Mouse (Mus musculus): Measurements from ENCODE around the gene Selenos.

Selenos gene

DNA sequence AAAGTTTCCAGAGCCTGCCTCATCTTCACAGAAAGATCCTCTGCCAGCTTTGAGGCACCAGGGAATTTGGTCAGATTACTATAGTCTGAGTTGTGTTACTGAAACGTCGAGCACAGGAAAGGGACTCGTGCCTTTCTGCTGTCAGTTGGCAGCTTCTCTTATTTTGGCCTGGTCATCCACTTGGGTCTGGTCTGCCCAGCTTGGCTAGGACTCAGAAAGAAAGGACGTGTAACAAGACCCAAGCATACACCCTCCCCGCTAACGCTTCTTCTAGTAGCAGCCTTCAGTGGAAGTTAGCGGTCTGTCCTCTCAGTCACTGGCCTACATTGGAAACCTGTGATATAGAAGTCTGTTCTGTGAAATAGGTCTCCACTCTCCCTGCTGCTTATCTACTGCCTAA lies 5.1 kb downstream of the Selenos start:
- no peak for DNase-seq (ENCODE audit: low spot score)

- DNase-seq (ENCODE audit: low spot score) = no peak
Measured at GRCm38 (mm10) chr7:66087652-66088051, 8.2 kb downstream of the Selenos start.

- no peak for DNase-seq (ENCODE audit: low spot score)
Measured at GRCm38 (mm10) chr7:66088077-66088476, 8.6 kb downstream of the Selenos start.

DNA sequence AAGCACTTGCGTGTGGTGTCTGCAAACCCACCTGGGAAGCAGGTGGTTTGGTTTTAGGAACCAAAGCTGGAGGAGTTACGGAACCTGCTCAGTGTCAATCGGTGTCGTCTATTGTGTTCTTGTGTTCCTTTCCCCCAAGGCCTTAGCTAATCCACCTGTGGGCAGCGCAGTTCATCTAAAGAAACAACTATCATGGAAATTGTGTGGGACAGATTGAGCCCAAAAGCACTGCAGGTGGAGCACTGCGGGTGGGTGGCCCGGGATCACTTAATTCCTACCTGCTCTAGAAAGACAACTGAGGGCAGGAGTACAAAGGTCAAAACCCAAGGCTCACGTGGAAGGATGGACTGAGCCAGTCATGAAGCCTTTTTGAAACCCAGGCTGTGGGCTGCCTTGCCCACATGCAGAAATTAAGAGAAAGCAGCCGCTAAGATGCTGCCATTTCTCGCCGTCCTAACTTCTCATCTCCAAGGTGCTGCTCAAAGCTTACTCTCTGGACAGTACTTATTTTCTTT lies 11.3 kb downstream of the Selenos start:
- no peak for DNase-seq (ENCODE audit: low spot score)

DNA sequence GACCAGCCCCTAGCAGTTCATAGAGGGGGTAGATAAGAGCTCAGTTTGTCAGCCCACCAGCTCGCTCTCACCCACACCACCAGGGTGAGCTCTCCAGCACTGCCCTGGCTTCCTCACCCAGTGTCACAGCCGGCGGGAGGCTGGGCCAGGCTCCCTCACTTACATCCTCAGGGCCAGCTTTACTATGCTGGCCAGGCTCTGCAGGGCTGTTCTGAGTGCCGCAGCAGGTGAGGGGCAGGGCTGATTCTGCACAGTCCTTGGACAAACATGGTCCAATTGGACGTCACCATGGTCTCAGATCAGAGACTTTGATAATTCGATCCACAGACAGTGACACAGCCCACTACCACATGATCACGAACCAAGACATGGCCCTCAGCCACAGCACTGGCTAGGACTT lies 12.1 kb downstream of the Selenos start:
- DNase-seq (ENCODE audit: low spot score) = no peak

GRCm38 (mm10) chr7:66092656-66093055 lies 13.2 kb downstream of the Selenos start:
- no peak for DNase-seq (ENCODE audit: low spot score)

DNA sequence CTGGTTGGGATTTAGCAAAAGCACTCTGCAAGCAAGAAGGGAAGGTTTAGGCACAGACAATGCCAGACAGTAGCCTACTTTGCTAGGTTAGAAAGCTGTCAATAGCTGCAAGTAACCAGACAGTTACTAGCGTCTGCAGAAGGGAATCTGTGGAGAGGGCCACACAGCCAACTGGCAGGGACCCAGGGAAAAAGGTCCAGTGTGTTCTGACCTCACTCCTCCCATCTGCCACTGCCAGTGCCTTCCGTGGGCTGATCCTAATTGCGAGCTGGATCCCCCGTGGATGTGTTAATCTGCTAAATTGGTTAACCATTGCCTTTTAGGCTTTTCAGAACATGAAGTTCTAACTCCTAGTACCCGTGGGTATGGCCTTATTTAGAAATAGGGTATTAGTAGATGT lies 14.7 kb downstream of the Selenos start:
- no peak for DNase-seq (ENCODE audit: low spot score)

DNA sequence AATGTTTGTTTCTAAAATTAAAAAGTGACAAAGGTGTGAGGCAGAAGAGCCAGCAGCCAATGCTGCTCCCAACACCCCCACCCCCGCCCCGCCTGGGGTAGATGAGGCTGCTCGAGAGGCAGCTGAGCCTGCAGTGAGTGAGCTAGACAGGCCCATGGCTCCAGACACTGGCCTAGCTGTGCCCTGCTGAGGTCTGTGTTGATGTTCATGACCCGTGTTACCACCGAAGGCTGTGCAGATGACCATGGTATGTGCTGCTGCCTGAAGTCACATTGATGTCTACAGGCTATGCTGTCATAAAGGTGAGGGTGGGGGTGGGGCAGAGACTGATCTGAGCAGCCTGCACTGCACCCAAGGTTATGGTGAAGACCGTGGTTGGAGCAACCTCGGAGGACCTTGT lies 19.4 kb downstream of the Selenos start:
- no peak for DNase-seq (ENCODE audit: low spot score)

DNA sequence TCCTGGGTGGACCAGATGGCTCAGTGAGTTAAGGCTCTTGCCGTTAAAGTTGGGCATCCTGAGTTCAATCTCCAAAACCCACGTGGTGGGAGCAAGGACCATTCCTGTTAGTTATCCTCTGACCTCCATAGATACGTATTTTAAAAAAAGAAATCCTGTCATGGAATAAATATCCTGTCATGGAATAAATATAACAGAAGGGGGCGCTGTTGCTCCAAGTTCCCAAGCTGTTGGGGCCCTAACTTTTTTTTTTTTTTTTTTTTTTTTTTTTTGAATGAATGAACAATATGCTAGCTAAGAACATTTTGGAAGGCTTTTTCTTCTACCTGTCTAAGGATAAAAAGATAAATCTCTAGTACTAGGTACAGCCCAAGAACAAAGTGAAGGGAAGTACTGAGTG lies 22.4 kb downstream of the Selenos start:
- no peak for DNase-seq (ENCODE audit: low spot score)

- DNase-seq (ENCODE audit: low spot score) = no peak
Measured at GRCm38 (mm10) chr7:66104531-66104930, 25.1 kb downstream of the Selenos start.

- no peak for DNase-seq (ENCODE audit: low spot score)
Measured at GRCm38 (mm10) chr7:66105771-66106170, 26.3 kb downstream of the Selenos start.

DNA sequence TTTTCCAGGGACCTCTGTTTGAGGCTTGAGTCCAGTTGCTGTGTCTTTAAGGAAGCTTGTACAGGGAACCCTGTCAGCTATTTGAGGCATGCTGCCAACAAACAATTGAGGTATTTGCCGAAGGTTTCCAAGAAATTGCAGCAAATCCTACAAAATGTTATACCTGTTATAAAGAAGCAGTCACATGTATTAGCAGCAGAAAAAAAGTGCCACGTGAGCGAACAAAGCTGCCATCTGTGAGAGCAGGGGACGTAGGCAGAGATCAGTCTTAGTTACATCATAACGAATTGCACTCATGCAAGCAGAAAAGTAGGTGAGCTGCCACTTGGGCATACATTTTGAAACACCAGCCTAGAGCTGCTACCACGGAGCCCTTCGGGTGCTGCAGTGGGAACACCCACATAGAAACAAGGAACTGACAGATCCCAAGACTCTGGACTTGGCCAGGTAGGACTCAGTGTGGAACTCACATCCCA lies 27.2 kb downstream of the Selenos start:
- no peak for DNase-seq (ENCODE audit: low spot score)

GRCm38 (mm10) chr7:66107206-66107605 lies 27.8 kb downstream of the Selenos start:
- no peak for DNase-seq (ENCODE audit: low spot score)

GRCm38 (mm10) chr7:66107930-66108329 lies 28.5 kb downstream of the Selenos start:
- DNase-seq (ENCODE audit: low spot score) = no peak

DNA sequence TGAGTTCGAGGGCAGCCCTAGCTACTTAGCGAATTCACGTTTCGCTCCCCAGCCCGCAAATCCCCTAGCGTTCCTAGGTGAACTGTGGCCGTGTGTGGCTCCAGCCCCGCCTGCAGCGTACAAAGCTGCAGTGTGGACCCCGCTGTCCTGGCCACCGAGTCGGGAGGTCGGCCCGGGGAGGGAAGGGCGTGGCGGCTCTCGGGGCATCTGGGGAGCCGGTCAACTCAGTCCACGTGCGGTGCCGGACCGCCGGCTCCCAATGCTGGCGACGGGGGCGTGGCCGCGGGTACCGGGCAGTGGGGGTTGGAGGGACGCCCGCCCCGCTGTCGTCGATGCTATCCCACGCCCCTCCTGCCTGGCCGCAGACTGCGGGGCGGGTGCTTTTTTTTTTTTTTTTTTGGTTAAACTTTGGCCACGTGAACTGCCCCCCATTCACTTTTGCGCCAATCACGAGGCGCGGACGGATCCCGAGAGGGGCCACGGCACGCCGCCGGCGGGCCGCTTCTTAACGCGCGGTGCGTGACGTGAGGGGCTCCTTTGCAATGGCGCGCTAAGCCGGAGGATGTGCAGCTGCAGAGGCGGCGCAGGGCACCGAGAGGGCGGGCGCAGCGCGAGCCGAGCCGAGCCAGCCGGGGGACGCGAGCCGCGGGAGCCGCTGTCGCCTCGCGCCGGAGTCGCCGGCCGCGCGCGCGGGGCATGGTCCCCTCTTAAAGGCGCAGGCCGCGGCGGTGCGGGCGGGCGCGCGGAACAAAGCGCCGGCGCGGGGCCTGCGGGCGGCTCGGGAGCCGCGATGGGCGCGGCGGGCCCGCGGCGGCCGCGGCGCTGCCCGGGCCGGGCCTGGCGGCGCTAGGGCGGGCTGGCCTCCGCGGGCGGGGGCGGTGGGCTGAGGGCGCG lies 29.8 kb downstream of the Selenos start, which contains the start of gene Chsy1:
TSS of gene Chsy1 (plus strand) at position 555 of the 894 bp plus-strand sequence.
- peak; percentile 91 for DNase-seq (ENCODE audit: low spot score)

- DNase-seq (ENCODE audit: low spot score) = peak; percentile 33
Measured at GRCm38 (mm10) chr7:66109855-66110635, 30.6 kb downstream of the Selenos start.

- DNase-seq (ENCODE audit: low spot score) = no peak
Measured at GRCm38 (mm10) chr7:66110636-66111112, 31.2 kb downstream of the Selenos start.

DNA sequence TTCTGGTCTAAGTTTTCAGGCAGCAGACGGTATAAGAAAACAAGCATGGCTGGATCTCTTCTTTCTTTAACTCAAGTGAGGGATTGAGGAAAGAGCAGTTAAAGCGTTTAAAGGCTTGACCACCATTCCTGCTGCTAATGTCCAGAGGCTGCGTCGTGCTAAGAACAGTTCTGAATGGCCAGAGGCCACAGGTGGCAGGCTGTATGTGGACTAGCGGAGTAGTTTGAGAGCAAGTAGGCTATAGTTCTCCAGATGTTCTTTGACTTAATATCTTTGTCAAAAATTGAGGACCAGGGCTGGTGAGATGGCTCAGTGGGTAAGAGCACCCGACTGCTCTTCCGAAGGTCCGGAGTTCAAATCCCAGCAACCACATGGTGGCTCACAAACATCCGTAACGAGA lies 31.8 kb downstream of the Selenos start:
- DNase-seq (ENCODE audit: low spot score) = no peak

DNA sequence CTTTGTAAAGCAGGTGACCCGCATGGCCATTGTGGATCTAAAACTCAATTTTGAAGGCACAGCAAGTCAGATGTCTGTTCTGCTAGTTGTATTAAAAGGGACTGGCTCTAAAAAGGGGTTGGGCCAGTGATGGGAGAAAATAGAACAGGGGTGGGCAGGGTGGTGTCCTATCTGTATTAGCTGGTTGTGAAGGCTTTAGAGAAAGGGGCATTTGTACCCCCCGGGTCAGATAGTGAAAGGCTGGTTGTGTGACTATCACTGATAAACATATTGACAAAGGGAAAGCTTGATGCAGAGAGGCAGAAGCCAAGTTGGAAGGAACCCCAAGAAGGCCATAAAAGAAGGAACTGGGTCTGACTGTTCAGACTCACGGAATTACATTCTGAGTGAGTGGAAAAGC lies 34.1 kb downstream of the Selenos start:
- DNase-seq (ENCODE audit: low spot score) = no peak

DNA sequence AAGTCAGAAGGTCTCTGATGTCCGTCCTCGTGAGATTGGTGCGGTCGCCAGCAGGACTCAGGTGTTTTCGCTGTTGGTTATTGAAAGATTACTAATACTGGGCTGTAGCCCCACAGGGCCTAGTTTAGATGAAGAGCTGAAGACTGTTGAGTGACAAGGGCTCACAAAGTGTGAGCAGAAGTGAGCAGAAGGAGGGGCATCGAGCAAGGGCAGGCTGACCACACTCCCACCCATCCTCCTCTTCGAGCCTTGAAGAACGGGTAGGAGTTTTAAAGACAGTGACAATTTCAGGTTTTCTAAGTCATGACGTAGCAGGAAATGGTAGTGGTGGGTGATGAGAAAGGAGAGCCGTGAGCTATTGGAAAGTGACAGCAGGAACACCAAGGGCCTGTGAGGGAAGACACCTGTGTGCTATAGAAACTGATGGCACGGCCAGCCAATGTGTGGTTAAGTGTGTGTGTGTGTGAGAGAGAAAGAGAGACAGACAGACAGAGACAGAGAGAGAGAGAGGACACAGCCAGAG lies 36.4 kb downstream of the Selenos start:
- no peak for DNase-seq (ENCODE audit: low spot score)

- DNase-seq (ENCODE audit: low spot score) = no peak
Measured at GRCm38 (mm10) chr7:66116906-66117482, 37.5 kb downstream of the Selenos start.

DNA sequence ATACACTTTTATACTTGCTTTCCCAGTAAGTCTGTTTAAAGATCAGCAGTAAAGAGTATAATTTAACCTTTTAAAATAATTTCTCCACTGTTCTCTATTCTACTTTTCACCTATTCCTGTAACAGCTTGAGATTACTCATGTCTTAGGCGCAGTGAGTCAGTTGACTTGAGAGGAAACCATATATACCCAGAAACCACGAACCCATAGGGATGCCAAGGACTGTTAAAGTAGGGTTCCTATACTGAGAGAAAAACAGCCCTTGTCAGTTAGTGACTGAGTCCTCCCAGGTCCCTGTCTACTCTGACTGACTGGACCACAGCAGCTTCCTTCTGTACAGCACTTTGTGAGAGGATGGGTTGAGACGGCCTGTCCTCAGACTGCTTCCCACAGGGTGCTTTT lies 38.6 kb downstream of the Selenos start:
- no peak for DNase-seq (ENCODE audit: low spot score)
